Mouse (Mus musculus): ENCODE measurements around the gene Adk. TPM values are rescaled to one million over a fixed set of nuclear protein-coding genes. Genes with fewer than 3 reads are reported as not detected.

The Adk gene
- polyA plus RNA-seq, 1 experiment from 2014 or later, result 71.9 TPM

DNA sequence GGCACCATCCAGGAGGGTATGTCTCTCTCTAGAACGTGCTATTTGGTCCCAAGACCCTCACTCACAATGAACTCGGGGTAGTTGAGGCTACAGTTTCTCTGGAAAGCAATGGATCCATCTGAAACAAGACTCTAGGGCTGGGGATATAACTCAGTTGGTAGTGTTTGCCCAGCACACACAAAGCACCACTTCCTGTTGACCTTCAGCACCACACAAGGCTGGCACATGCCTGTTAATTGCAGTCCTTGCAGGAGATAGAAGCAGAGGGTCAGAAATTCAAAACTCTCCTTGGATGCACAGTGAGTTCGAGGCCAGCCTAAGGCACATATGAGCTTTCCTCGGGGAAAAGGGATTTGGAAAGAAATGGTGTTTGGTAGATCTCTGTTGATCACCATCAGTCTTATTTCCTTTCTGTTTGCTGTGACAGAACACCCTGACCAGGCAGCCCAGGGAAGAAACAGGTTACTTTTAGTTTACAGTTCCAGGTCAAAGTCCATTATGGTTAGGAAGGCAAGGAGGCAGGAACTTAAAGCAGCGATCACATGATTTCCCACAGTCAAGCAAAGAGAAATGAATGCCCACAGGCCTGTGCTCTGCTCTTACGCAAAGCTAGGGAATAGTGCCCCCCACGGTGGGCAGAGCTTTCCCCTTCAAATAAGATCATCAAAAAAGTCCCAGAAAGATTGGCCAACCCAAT, 403.4 kb downstream of the Adk start:
- H3K4me1 ChIP-seq (replicated peaks; ENCODE audit: control insufficient read depth, insufficient read depth, low read length), result no peaks in the 10 kb centered on the region
- no peaks in the 10 kb centered on the region for H3K27me3 ChIP-seq (replicated peaks; ENCODE audit: control insufficient read depth, insufficient read depth, low read length)
- no peak overlapping the region for H3K4me2 ChIP-seq (ENCODE audit: low read length)
- H3K9me3 ChIP-seq (ENCODE audit: control insufficient read depth, low read length), result no peaks in the 10 kb centered on the region
- H3K9ac ChIP-seq (replicated peaks; ENCODE audit: low read depth, low read length), result no peak overlapping the region
- no peak for ATAC-seq
- no peaks in the 10 kb centered on the region for H3K36me3 ChIP-seq (ENCODE audit: control insufficient read depth, insufficient read depth)
- no peak overlapping the region for H3K27ac ChIP-seq (ENCODE audit: low read length)
- H3K4me3 ChIP-seq (replicated peaks; ENCODE audit: low read length), result no peak overlapping the region
- whole genome bisulfite sequencing, result 92% methylated on average over 7 of the region's 7 CpGs

DNA sequence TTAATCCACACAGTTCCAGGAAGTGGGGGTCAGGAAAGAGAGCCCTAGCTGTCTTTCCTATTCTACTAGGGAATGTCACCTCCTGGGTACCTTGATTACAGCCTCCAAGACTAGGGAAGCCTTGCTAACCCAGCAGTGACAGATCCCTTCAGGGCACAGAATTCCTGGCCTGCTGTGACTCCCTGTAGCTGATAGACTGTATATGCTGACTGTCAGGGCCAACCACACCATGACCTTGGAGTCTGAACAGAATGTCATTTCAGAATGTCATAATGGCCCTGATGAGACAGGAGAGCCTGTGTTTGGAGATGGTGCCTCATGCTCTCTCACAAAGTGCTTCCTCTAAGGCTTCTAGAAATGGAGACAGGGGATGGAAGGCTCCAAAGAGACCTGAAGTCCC, 404.2 kb downstream of the Adk start:
- no peak for ATAC-seq
- H3K4me3 ChIP-seq (replicated peaks; ENCODE audit: low read length), result no peak overlapping the region
- no peaks in the 10 kb centered on the region for H3K36me3 ChIP-seq (ENCODE audit: control insufficient read depth, insufficient read depth)
- H3K4me2 ChIP-seq (ENCODE audit: low read length), result no peak overlapping the region
- H3K27ac ChIP-seq (ENCODE audit: low read length), result no peak overlapping the region
- H3K27me3 ChIP-seq (replicated peaks; ENCODE audit: control insufficient read depth, insufficient read depth, low read length), result no peaks in the 10 kb centered on the region
- H3K4me1 ChIP-seq (replicated peaks; ENCODE audit: control insufficient read depth, insufficient read depth, low read length), result no peaks in the 10 kb centered on the region
- H3K9me3 ChIP-seq (ENCODE audit: control insufficient read depth, low read length), result no peaks in the 10 kb centered on the region
- H3K9ac ChIP-seq (replicated peaks; ENCODE audit: low read depth, low read length), result no peak overlapping the region

DNA sequence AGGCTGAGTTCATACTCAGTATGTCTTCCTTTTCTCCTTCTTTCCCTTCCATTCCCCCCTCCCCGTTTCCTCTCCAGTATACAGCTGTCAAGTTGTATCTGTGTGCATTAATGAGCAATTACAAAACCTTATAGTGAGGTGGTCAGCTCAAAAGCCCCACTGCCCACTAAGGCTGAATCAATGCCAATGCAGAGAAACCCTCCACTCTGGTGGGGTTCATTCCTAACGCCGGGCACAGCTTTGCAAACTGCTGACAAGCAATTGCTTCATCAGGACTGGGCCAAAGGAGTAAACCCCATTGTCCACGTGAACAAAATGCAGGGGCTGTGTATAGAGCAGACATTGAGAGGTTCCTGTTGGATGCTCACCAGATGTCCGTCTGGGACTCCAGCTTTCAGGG, 405.5 kb downstream of the Adk start:
- no peaks in the 10 kb centered on the region for H3K9me3 ChIP-seq (ENCODE audit: control insufficient read depth, low read length)
- H3K4me2 ChIP-seq (ENCODE audit: low read length), result no peak overlapping the region
- H3K36me3 ChIP-seq (ENCODE audit: control insufficient read depth, insufficient read depth), result no peaks in the 10 kb centered on the region
- H3K9ac ChIP-seq (replicated peaks; ENCODE audit: low read depth, low read length), result no peak overlapping the region
- no peak overlapping the region for H3K4me3 ChIP-seq (replicated peaks; ENCODE audit: low read length)
- no peaks in the 10 kb centered on the region for H3K4me1 ChIP-seq (replicated peaks; ENCODE audit: control insufficient read depth, insufficient read depth, low read length)
- WGBS, result 49% methylated on average over 5 of the region's 5 CpGs
- no peaks in the 10 kb centered on the region for H3K27me3 ChIP-seq (replicated peaks; ENCODE audit: control insufficient read depth, insufficient read depth, low read length)
- no peak for ATAC-seq
- H3K27ac ChIP-seq (ENCODE audit: low read length), result no peak overlapping the region

DNA sequence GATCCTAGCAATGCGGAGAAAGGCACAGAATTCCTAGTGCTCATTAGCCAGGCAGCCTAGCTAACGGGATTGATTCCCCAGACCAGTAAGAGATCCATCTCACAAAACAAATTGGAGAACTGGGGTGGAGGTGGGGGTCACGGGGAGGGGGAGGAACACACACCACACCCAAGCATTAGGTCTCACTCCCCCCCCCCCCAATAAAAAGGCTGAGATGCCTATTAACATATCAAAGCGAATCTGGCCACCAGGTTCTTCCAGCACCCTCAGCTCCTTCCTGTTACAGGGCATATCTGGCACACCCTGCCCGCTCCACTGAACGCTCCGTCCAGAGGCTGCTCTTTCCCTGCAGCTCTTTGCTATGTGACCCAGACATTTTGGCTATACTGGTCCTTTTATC, 406.3 kb downstream of the Adk start:
- WGBS, result 60% methylated on average over 7 of the region's 7 CpGs
- no peak overlapping the region for H3K27ac ChIP-seq (ENCODE audit: low read length)
- H3K36me3 ChIP-seq (ENCODE audit: control insufficient read depth, insufficient read depth), result no peaks in the 10 kb centered on the region
- H3K4me3 ChIP-seq (replicated peaks; ENCODE audit: low read length), result no peak overlapping the region
- ATAC-seq, result no peak
- no peak overlapping the region for H3K4me2 ChIP-seq (ENCODE audit: low read length)
- no peak overlapping the region for H3K9ac ChIP-seq (replicated peaks; ENCODE audit: low read depth, low read length)
- H3K4me1 ChIP-seq (replicated peaks; ENCODE audit: control insufficient read depth, insufficient read depth, low read length), result no peaks in the 10 kb centered on the region
- H3K27me3 ChIP-seq (replicated peaks; ENCODE audit: control insufficient read depth, insufficient read depth, low read length), result no peaks in the 10 kb centered on the region
- no peaks in the 10 kb centered on the region for H3K9me3 ChIP-seq (ENCODE audit: control insufficient read depth, low read length)

DNA sequence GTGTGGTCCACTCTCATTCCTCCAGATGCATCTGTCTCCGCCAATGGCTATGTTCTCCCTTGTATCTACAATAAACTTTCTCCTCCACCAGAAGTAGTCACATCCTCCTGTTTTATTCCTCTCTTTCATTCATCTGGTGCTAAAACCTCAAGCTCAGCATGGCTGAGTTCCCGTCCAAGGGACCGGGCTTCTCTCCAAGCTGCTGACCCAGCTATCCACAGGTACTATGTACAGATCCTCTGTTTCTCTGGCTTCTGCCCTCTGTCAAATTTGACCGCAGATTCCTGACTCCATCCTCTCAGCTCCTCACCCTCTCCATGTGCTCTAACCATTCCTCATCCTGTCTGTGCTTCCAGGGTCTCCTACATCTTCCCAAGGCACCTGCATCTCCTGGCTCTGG, 406.8 kb downstream of the Adk start:
- H3K4me3 ChIP-seq (replicated peaks; ENCODE audit: low read length), result no peak overlapping the region
- H3K27me3 ChIP-seq (replicated peaks; ENCODE audit: control insufficient read depth, insufficient read depth, low read length), result no peaks in the 10 kb centered on the region
- 84% methylated on average over 4 of the region's 4 CpGs for WGBS
- H3K36me3 ChIP-seq (ENCODE audit: control insufficient read depth, insufficient read depth), result no peaks in the 10 kb centered on the region
- ATAC-seq, result no peak
- no peak overlapping the region for H3K4me2 ChIP-seq (ENCODE audit: low read length)
- no peak overlapping the region for H3K9ac ChIP-seq (replicated peaks; ENCODE audit: low read depth, low read length)
- no peaks in the 10 kb centered on the region for H3K4me1 ChIP-seq (replicated peaks; ENCODE audit: control insufficient read depth, insufficient read depth, low read length)
- H3K27ac ChIP-seq (ENCODE audit: low read length), result no peak overlapping the region
- no peaks in the 10 kb centered on the region for H3K9me3 ChIP-seq (ENCODE audit: control insufficient read depth, low read length)

DNA sequence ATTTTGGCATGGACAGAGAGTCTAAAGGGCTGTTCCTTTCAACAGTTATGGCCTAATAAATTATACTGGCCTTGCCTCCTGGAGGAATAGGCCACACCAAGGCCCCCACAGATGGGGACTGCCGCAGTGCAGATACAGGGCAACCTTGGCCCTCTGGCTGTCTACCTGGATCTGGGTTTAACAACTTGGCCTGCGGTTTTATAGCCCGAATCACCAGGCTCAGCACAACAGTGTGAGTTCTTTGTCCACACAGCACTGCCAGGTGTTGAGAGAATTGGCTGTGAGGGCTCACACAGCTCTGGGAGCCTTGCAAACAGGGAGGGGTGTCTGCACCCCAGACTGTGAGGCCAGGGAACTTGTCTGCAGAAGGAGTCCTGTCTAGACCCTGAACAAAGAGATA, 410.0 kb downstream of the Adk start:
- no peaks in the 10 kb centered on the region for H3K27me3 ChIP-seq (replicated peaks; ENCODE audit: control insufficient read depth, insufficient read depth, low read length)
- H3K4me2 ChIP-seq (ENCODE audit: low read length), result no peak overlapping the region
- no peak overlapping the region for H3K9ac ChIP-seq (replicated peaks; ENCODE audit: low read depth, low read length)
- no peak overlapping the region for H3K27ac ChIP-seq (ENCODE audit: low read length)
- H3K9me3 ChIP-seq (ENCODE audit: control insufficient read depth, low read length), result no peaks in the 10 kb centered on the region
- H3K4me1 ChIP-seq (replicated peaks; ENCODE audit: control insufficient read depth, insufficient read depth, low read length), result no peaks in the 10 kb centered on the region
- 84% methylated on average over 3 of the region's 3 CpGs for WGBS
- H3K36me3 ChIP-seq (ENCODE audit: control insufficient read depth, insufficient read depth), result no peaks in the 10 kb centered on the region
- no peak overlapping the region for H3K4me3 ChIP-seq (replicated peaks; ENCODE audit: low read length)
- ATAC-seq, result no peak

DNA sequence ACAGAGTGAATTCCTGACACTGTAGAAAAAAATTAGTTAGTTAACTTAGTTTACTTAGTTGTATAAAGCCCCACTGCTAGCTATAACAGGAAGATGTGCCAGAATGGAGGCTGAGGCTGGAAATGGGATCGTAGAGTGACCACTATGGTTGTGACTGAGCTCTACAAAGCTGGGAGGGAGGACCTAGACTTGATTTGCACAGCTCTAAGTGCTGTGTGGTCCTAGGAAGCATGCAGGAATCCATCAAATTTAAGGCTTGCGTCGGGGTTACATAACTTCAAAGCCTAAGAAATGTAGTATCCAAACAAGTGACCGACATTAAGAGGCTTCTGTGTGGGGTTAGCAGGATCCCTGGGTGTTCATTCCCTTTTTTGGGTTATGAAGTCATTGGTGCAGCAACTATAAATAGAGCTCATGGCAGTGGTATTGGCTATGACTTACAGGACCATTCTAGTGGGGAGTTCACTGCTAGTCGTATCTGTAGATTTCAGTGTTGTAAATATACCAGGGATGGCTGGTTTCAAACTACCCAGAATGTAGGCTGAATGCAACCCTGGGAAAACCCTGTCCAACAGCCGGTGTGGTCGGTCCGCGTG, 410.8 kb downstream of the Adk start:
- Histone ChIP-seq H3K27me3 (replicated peaks; ENCODE audit: control insufficient read depth, insufficient read depth, low read length) (no peaks in the 10 kb centered on the region), H3K9me3 (ENCODE audit: control insufficient read depth, low read length) (no peaks in the 10 kb centered on the region), H3K4me2 (ENCODE audit: low read length) (no peak overlapping the region), H3K4me1 (replicated peaks; ENCODE audit: control insufficient read depth, insufficient read depth, low read length) (no peaks in the 10 kb centered on the region), H3K9ac (replicated peaks; ENCODE audit: low read depth, low read length) (no peak overlapping the region), H3K4me3 (replicated peaks; ENCODE audit: low read length) (no peak overlapping the region), H3K36me3 (ENCODE audit: control insufficient read depth, insufficient read depth) (no peaks in the 10 kb centered on the region), H3K27ac (ENCODE audit: low read length) (no peak overlapping the region)
- 95% methylated on average over 9 of the region's 9 CpGs for WGBS
- no peak for ATAC-seq

DNA sequence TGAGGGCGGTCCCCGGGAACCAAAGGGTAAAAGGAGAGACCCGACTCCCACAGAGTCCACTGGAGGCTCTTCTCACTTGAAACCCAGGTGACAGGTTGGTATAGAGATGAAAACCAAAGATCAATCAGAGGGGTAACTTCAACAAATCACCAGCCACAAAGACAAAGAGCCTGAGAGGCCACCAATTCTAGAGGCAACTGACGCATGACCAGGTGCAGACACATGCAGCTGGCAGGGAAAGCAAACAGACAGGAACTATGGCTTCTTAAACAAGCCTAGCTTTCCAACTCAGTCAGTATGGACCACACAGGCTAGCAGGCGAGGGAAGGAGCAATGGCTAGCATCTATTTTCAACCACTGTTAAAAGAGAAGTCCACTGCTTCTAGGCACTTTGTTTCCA, 418.0 kb downstream of the Adk start:
- Histone ChIP-seq H3K4me2 (ENCODE audit: low read length) (no peak overlapping the region), H3K4me3 (replicated peaks; ENCODE audit: low read length) (no peak overlapping the region), H3K27me3 (replicated peaks; ENCODE audit: control insufficient read depth, insufficient read depth, low read length) (no peaks in the 10 kb centered on the region), H3K9me3 (ENCODE audit: control insufficient read depth, low read length) (no peaks in the 10 kb centered on the region), H3K36me3 (ENCODE audit: control insufficient read depth, insufficient read depth) (no peaks in the 10 kb centered on the region), H3K4me1 (replicated peaks; ENCODE audit: control insufficient read depth, insufficient read depth, low read length) (no peaks in the 10 kb centered on the region), H3K27ac (ENCODE audit: low read length) (no peak overlapping the region), H3K9ac (replicated peaks; ENCODE audit: low read depth, low read length) (no peak overlapping the region)
- ATAC-seq, result no peak
- WGBS, result 89% methylated on average over 5 of the region's 5 CpGs

DNA sequence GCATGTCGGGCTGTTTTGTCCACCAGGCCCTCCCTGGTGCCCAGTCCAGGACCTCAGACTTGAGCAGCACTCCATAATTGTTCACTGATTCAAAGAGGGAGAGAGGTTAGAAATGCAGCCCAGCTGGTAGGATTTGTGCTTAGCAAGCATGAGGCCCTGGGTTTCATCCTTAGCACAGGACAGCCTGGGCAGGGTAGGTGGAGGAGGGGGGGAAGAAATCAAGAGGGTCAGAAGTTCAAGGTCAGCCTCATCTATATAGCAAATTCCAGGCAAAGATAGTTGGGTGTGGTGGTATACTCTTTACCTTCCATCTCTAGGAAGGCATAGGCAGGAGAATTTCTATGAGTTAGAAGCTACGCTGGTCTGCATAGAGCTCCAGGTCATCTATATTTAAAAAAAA, 419.6 kb downstream of the Adk start:
- no peaks in the 10 kb centered on the region for H3K4me1 ChIP-seq (replicated peaks; ENCODE audit: control insufficient read depth, insufficient read depth, low read length)
- no peak overlapping the region for H3K4me2 ChIP-seq (ENCODE audit: low read length)
- 93% methylated on average over 2 of the region's 2 CpGs for WGBS
- no peak for ATAC-seq
- no peak overlapping the region for H3K9ac ChIP-seq (replicated peaks; ENCODE audit: low read depth, low read length)
- H3K27ac ChIP-seq (ENCODE audit: low read length), result no peak overlapping the region
- H3K4me3 ChIP-seq (replicated peaks; ENCODE audit: low read length), result no peak overlapping the region
- H3K9me3 ChIP-seq (ENCODE audit: control insufficient read depth, low read length), result no peaks in the 10 kb centered on the region
- H3K27me3 ChIP-seq (replicated peaks; ENCODE audit: control insufficient read depth, insufficient read depth, low read length), result no peaks in the 10 kb centered on the region
- no peaks in the 10 kb centered on the region for H3K36me3 ChIP-seq (ENCODE audit: control insufficient read depth, insufficient read depth)
